Mouse (Mus musculus) spleen, adult 12 weeks (tissue): ENCODE measurements at regions not wholly inside any gene's neighbourhood (a gene's known extent, or its start where the extent isn't known, plus 50 kb on each side); places are given as distances from the start of the nearest gene placed in this dataset.

Experiments
- DNase-seq: peaks from one replicate; pipeline ENCODE4 v3.0.0; 2022; ENCODE audit warnings: low spot score

DNA sequence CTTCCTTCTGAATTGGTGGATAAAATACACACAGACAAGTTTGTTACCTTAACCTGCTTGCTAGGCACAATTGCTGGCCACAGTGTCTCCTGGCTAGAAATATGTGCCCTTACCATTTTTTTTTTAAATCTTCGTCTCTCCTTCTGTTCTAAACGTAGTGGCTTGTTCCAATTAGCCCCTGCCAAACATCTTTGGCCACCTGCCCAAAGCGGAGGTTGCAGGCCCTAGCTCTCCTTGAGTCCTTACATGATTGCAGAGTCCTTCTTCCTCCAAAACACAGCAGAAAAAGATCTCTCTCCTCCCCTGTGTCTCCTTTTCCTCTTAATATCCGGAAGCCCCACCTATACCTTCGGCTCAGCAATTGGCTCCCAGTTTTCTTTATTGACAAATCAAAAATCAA is 986.8 kb downstream of the Robo2 start:
- no peak for DNase-seq

GRCm38 (mm10) chr16:73424311-73424710 is 987.3 kb downstream of the Robo2 start:
- DNase-seq = no peak

- DNase-seq = no peak
Observed at GRCm38 (mm10) chr16:73404509-73404908, 1007.1 kb downstream of the Robo2 start.

GRCm38 (mm10) chr16:73404099-73404498 is 1007.5 kb downstream of the Robo2 start:
- no peak for DNase-seq

- DNase-seq = no peak
Observed at GRCm38 (mm10) chr16:73379056-73379455, 1032.6 kb downstream of the Robo2 start.

- DNase-seq = no peak
Observed at GRCm38 (mm10) chr16:73374608-73375165, 1036.9 kb downstream of the Robo2 start.

- DNase-seq = no peak
Observed at GRCm38 (mm10) chr16:73368607-73369233, 1042.9 kb downstream of the Robo2 start.

- DNase-seq = no peak
Observed at GRCm38 (mm10) chr16:73367926-73368325, 1043.7 kb downstream of the Robo2 start.

DNA sequence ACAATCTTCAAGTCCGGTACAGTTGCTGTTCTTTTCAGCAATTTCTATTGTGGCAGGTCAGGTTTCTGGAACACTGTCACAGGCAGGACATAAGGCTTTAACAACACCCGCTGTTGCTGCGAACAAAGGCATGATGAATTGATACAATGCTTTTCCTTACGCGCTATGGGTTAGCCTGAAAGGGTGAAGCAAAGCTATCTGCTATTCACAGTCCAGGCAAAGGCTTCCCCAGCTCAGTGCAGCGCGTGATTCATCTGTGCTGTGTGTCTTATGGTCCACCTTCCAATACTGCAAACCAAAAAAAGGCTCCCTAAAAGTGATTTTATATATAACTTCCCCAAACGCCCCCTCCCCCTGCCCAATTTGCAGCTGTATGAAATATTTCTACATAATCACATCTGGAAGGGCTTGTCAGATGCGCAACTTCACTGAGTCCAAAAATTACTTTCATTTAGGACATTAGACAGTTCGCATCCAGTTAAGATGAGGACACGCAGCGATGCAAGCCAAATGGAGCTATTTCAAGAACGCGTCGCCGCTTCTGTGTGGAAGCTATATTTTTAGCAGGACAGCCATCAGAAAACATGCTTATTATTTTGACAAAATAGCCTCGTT is 1044.3 kb downstream of the Robo2 start:
- DNase-seq = no peak

DNA sequence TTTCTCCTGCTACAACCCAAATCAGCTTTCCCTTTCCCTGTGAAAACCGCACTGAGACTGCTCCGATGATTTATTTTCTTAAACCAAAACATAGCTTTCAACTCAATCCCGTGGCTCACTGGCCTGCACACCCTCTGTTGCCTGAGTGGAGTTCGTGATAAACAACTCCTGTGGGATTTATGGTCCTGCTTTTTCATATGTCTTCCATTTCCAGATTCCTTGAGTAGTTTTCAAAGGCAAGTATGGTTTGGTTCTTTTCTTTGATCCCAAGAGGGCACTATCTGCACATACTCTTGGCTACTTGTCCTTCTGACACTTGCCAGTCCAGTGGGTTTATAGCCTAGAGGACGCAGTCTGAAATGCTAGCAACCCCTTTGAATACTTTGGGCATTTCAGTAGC is 1042.6 kb downstream of the Robo1 start:
- no peak for DNase-seq

DNA sequence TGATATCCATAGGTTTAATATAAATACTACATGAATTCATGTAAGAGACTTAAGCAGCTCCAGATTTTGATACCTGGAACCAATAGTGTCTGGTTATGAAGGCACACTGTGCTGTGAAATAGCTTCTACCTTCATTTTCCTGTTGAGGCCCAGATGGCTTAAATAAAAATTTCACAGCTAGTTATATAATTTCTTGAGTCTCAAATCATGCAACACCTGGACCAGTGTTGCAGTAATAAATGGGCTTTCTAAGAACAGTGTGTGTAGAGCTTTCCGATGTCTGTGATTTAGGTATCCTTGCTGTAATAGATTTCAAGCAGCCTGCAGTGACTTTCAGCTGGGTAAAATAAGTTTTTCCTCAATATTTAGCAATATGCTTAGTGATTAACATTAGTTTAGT is 1035.8 kb downstream of the Robo1 start:
- no peak for DNase-seq

DNA sequence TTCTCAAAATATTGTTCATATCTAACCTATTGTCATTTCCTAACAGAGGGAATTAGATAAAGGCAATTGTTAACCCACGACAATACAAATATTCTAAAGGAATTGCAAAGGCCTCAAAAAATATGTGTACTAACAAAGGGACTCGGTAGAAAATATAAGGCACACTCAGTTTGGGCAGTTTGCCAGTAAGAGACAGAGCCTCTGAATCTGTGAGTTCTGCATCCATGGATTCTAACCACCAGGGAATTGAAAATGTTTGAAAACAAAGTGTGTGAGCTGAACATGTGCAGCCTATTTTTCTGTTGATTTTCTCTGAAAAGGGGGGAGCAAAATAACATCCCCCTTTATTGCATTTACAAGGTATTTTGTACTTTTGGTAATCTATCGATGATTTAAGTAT is 1035.4 kb downstream of the Robo1 start:
- no peak for DNase-seq

DNA sequence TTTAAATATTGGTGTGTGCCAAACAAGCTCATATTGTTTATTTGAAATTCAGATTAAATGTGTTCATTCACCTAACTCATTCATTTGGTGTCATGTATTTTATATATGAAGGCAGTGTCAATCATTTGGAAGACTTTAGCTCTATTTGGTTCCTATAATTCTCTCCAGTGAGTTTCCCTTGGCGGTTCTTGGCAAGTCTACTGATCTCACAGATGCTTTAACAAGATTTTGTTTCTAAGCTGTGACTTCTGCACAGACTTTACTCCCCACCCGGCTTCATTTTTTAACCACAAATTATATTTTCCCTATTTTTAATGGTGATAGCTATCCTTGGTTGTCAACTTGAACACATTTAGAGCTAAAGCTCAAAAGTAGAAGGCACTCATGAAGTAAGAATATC is 1009.5 kb downstream of the Robo1 start:
- no peak for DNase-seq

DNA sequence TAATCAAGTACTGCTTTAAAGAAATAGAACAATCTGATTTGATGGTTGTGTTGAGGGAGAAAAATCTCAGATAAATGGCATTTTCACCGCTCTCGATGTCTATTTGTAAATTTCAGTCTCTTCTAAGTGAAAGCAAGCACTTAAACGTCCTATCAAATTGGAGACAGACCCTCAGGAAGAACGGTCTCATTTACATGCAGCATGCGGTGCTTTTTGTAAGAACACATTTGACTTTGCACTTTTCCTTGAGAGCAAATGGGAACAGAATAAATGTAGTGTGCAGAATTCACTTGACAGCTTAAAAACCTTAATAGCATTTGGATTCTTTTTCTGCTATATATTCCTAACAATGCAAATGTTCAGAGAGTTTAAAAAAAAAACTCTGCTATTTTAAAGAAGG is 1002.0 kb downstream of the Robo1 start:
- DNase-seq = no peak

- no peak for DNase-seq
Observed at GRCm38 (mm10) chr16:73279951-73280350, 971.8 kb downstream of the Robo1 start.

GRCm38 (mm10) chr16:73259691-73260090 is 951.6 kb downstream of the Robo1 start:
- no peak for DNase-seq

- DNase-seq = no peak
Observed at GRCm38 (mm10) chr16:73259283-73259682, 951.2 kb downstream of the Robo1 start.

- DNase-seq = no peak
Observed at GRCm38 (mm10) chr16:73245073-73245590, 937.0 kb downstream of the Robo1 start.

DNA sequence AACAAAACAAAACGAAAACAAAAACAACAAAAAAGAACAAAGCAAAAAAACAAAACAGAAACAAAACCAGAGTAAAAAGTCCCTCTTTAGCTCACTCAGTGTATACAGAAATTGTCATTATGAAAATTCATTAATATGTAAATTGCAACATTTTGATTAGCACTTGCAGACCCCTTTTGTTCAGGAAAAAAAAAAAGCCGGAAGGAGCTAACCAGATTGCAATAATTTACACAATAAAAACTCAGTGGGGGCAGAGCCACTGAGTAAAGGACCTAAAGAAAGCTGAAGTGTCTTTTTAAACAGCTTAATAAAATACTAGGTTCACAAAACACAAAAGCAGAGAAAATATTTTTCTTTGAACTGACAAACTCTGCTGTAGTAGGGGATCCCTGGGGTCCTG is 922.5 kb downstream of the Robo1 start:
- no peak for DNase-seq

GRCm38 (mm10) chr16:73217555-73217954 is 909.4 kb downstream of the Robo1 start:
- no peak for DNase-seq

DNA sequence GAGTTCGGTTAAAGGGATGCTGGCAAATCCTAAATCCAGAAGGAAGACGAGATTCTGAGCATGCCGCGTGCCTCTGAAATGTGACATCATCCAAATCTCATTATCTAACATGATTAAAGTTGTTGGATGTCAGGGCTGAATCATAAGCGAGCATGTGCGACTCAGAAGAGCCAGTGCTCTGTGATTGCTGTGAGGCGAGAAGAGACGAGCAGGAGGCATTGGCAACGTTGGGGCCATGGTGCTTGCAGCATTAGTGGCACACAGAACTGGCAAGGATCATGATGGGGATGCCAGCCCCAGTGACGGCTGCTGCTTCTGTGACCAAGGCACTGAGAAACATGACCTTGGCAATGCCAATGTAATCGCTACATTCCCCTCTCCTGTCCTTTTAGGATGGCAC is 895.4 kb downstream of the Robo1 start:
- DNase-seq = no peak

GRCm38 (mm10) chr16:73200991-73201390 is 892.9 kb downstream of the Robo1 start:
- no peak for DNase-seq

DNA sequence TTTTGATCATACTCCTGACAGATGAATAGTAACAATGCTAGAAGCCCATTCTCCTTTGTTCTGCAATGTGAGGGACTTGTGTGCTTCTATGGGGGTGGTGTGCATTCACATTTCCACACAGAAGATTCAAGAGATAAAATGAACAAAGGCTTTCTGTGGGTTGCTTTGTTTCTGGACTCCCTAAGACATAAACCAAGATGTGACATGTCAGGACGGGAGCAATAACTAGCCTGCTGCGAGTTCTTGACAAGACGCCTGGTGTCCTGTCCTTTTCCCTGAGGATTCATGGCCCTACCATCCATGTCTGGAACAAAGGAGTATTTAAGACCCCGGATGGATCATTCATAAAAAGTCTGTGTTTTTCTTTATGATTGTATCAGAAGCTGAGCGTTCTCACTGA is 874.7 kb downstream of the Robo1 start:
- no peak for DNase-seq

DNA sequence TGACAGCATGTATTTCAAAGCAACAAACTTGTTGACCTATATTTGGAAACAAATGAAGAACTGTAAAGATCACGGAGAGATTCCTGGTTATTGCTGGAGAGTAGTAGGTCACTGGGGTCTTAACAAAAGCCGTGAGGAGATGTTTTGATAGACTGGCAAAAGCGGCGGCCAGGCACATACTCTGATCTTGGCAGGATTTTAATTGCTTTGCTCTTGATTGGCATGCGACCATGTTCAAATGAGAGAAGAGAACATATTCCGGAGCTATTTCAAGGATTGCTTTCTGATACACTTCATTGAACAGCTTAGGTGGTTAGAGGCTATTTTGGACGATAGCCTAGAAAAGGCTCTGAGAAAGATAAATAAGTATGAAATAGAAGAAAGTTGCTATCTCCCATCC is 874.2 kb downstream of the Robo1 start:
- DNase-seq = no peak
